Mouse (Mus musculus): ENCODE data around the gene Plek2. TPM values are rescaled to one million over a fixed set of nuclear protein-coding genes. Genes with fewer than 3 reads are reported as not detected.
"Not testable (repeated sequence)": the region's sequence is repeated elsewhere in the genome, so short reads cannot be mapped to it uniquely, and the experiment has no call there.

Plek2 gene
- total and polyA plus RNA-seq, 3 experiments, result not detected

GRCm38 (mm10) chr12:78940081-78940480, 33.3 kb upstream of the Plek2 start:
- no peaks in the 10 kb centered on the region for H3K4me1 ChIP-seq (ENCODE audit: insufficient read depth, low read depth, low read length)
- H3K4me3 ChIP-seq (ENCODE audit: low read depth, low read length), result no peak overlapping the region
- H3K36me3 ChIP-seq (replicated peaks), result no peaks in the 10 kb centered on the region
- H3K27me3 ChIP-seq (ENCODE audit: insufficient read depth, low read length), result peaks cover 39% of the 10 kb centered on the region
- TF ChIP-seq CTCF (IDR thresholded peaks at IDR 0.05; ENCODE audit: low read depth, low read length), result no peak
- no peak for TF ChIP-seq GATA2 (IDR thresholded peaks at IDR 0.05; ENCODE audit: borderline replicate concordance, low read depth, low read length)
- TF ChIP-seq TAL1 (conservative IDR thresholded peaks at IDR 0.05; ENCODE audit: low read depth, low read length), result no peak
- TF ChIP-seq GATA1 (IDR thresholded peaks at IDR 0.05; ENCODE audit: borderline replicate concordance, low read length), result no peak
- no peak for TF ChIP-seq POLR2AphosphoS5 (IDR thresholded peaks at IDR 0.05; ENCODE audit: insufficient replicate concordance, low read depth, low read length)
- ATAC-seq (ENCODE audit: extremely low read depth, insufficient number of reproducible peaks, low FRiP score, poor library complexity, severe bottlenecking) (no peak), DNase-seq (ENCODE audit: low spot score) (no peak)
- no peaks in the 10 kb centered on the region for H3K9me3 ChIP-seq (replicated peaks)

GRCm38 (mm10) chr12:78939393-78940037, 32.8 kb upstream of the Plek2 start:
- no peak for TF ChIP-seq CTCF (IDR thresholded peaks at IDR 0.05; ENCODE audit: low read depth, low read length)
- no peaks in the 10 kb centered on the region for H3K9me3 ChIP-seq (replicated peaks)
- H3K27me3 ChIP-seq (ENCODE audit: insufficient read depth, low read length), result peaks cover 35% of the 10 kb centered on the region
- no peaks in the 10 kb centered on the region for H3K36me3 ChIP-seq (replicated peaks)
- H3K4me3 ChIP-seq (ENCODE audit: low read depth, low read length), result no peak overlapping the region
- DNase-seq (ENCODE audit: low spot score), result no peak
- H3K4me1 ChIP-seq (ENCODE audit: insufficient read depth, low read depth, low read length), result no peaks in the 10 kb centered on the region
- no peak for ATAC-seq (ENCODE audit: extremely low read depth, insufficient number of reproducible peaks, low FRiP score, poor library complexity, severe bottlenecking)

GRCm38 (mm10) chr12:78936494-78936893, 29.7 kb upstream of the Plek2 start:
- no peaks in the 10 kb centered on the region for H3K36me3 ChIP-seq (replicated peaks)
- H3K9me3 ChIP-seq (replicated peaks), result no peaks in the 10 kb centered on the region
- no peak for TF ChIP-seq CTCF (IDR thresholded peaks at IDR 0.05; ENCODE audit: low read depth, low read length)
- no peak for TF ChIP-seq TAL1 (conservative IDR thresholded peaks at IDR 0.05; ENCODE audit: low read depth, low read length)
- no peak for TF ChIP-seq POLR2AphosphoS5 (IDR thresholded peaks at IDR 0.05; ENCODE audit: insufficient replicate concordance, low read depth, low read length)
- no peak for TF ChIP-seq GATA1 (IDR thresholded peaks at IDR 0.05; ENCODE audit: borderline replicate concordance, low read length)
- TF ChIP-seq GATA2 (IDR thresholded peaks at IDR 0.05; ENCODE audit: borderline replicate concordance, low read depth, low read length), result no peak
- H3K27me3 ChIP-seq (ENCODE audit: insufficient read depth, low read length), result peaks cover 39% of the 10 kb centered on the region
- H3K4me1 ChIP-seq (ENCODE audit: insufficient read depth, low read depth, low read length), result no peaks in the 10 kb centered on the region
- no peak overlapping the region for H3K4me3 ChIP-seq (ENCODE audit: low read depth, low read length)
- DNase-seq (ENCODE audit: low spot score), result no peak
- ATAC-seq (ENCODE audit: extremely low read depth, insufficient number of reproducible peaks, low FRiP score, poor library complexity, severe bottlenecking), result no peak

GRCm38 (mm10) chr12:78929900-78930299, 23.1 kb upstream of the Plek2 start:
- TF ChIP-seq GATA2 (IDR thresholded peaks at IDR 0.05; ENCODE audit: borderline replicate concordance, low read depth, low read length) (no peak), POLR2AphosphoS5 (IDR thresholded peaks at IDR 0.05; ENCODE audit: insufficient replicate concordance, low read depth, low read length) (no peak), GATA1 (IDR thresholded peaks at IDR 0.05; ENCODE audit: borderline replicate concordance, low read length) (no peak), TAL1 (conservative IDR thresholded peaks at IDR 0.05; ENCODE audit: low read depth, low read length) (no peak), CTCF (IDR thresholded peaks at IDR 0.05; ENCODE audit: low read depth, low read length) (no peak)
- H3K4me1 ChIP-seq (ENCODE audit: insufficient read depth, low read depth, low read length), result no peaks in the 10 kb centered on the region
- H3K27me3 ChIP-seq (ENCODE audit: insufficient read depth, low read length), result peaks cover 45% of the 10 kb centered on the region
- no peaks in the 10 kb centered on the region for H3K36me3 ChIP-seq (replicated peaks)
- no peak for DNase-seq (ENCODE audit: low spot score)
- ATAC-seq (ENCODE audit: extremely low read depth, insufficient number of reproducible peaks, low FRiP score, poor library complexity, severe bottlenecking), result no peak
- H3K9me3 ChIP-seq (replicated peaks), result no peaks in the 10 kb centered on the region
- H3K4me3 ChIP-seq (ENCODE audit: low read depth, low read length), result no peak overlapping the region

GRCm38 (mm10) chr12:78927287-78927686, 20.5 kb upstream of the Plek2 start:
- H3K4me1 ChIP-seq (ENCODE audit: insufficient read depth, low read depth, low read length), result no peaks in the 10 kb centered on the region
- no peak for ATAC-seq (ENCODE audit: extremely low read depth, insufficient number of reproducible peaks, low FRiP score, poor library complexity, severe bottlenecking)
- no peaks in the 10 kb centered on the region for H3K9me3 ChIP-seq (replicated peaks)
- TF ChIP-seq TAL1 (conservative IDR thresholded peaks at IDR 0.05; ENCODE audit: low read depth, low read length) (no peak), GATA2 (IDR thresholded peaks at IDR 0.05; ENCODE audit: borderline replicate concordance, low read depth, low read length) (no peak), POLR2AphosphoS5 (IDR thresholded peaks at IDR 0.05; ENCODE audit: insufficient replicate concordance, low read depth, low read length) (no peak)
- no peaks in the 10 kb centered on the region for H3K36me3 ChIP-seq (replicated peaks)
- no peak for DNase-seq (ENCODE audit: low spot score)
- no peak overlapping the region for H3K4me3 ChIP-seq (ENCODE audit: low read depth, low read length)
- peaks cover 33% of the 10 kb centered on the region for H3K27me3 ChIP-seq (ENCODE audit: insufficient read depth, low read length)

- peaks cover 10% of the 10 kb centered on the region for H3K4me1 ChIP-seq (ENCODE audit: insufficient read depth, low read depth, low read length)
- no peaks in the 10 kb centered on the region for H3K36me3 ChIP-seq (replicated peaks)
- DNase-seq (ENCODE audit: low spot score), result no peak
- no peaks in the 10 kb centered on the region for H3K9me3 ChIP-seq (replicated peaks)
- H3K27me3 ChIP-seq (ENCODE audit: insufficient read depth, low read length), result peaks cover 13% of the 10 kb centered on the region
- TF ChIP-seq POLR2AphosphoS5 (IDR thresholded peaks at IDR 0.05; ENCODE audit: insufficient replicate concordance, low read depth, low read length) (no peak), GATA1 (IDR thresholded peaks at IDR 0.05; ENCODE audit: borderline replicate concordance, low read length) (no peak), TAL1 (conservative IDR thresholded peaks at IDR 0.05; ENCODE audit: low read depth, low read length) (no peak)
- H3K4me3 ChIP-seq (ENCODE audit: low read depth, low read length), result no peak overlapping the region
- no peak for ATAC-seq (ENCODE audit: extremely low read depth, insufficient number of reproducible peaks, low FRiP score, poor library complexity, severe bottlenecking)
These were observed 16.9 kb upstream of the Plek2 start for GRCm38 (mm10) chr12:78923539-78924189.

- H3K27me3 ChIP-seq (ENCODE audit: insufficient read depth, low read length); H3K9me3 ChIP-seq (replicated peaks); DNase-seq (ENCODE audit: low spot score); H3K4me3 ChIP-seq (ENCODE audit: low read depth, low read length); ATAC-seq (ENCODE audit: extremely low read depth, insufficient number of reproducible peaks, low FRiP score, poor library complexity, severe bottlenecking); H3K36me3 ChIP-seq (replicated peaks): not testable (repeated sequence)
- peaks cover 17% of the 10 kb centered on the region for H3K4me1 ChIP-seq (ENCODE audit: insufficient read depth, low read depth, low read length)
These were observed 16.2 kb upstream of the Plek2 start for GRCm38 (mm10) chr12:78922977-78923376.
